Comparison of ENCODE assay signal across 18 mouse cellular contexts in the genomic region with DNA sequence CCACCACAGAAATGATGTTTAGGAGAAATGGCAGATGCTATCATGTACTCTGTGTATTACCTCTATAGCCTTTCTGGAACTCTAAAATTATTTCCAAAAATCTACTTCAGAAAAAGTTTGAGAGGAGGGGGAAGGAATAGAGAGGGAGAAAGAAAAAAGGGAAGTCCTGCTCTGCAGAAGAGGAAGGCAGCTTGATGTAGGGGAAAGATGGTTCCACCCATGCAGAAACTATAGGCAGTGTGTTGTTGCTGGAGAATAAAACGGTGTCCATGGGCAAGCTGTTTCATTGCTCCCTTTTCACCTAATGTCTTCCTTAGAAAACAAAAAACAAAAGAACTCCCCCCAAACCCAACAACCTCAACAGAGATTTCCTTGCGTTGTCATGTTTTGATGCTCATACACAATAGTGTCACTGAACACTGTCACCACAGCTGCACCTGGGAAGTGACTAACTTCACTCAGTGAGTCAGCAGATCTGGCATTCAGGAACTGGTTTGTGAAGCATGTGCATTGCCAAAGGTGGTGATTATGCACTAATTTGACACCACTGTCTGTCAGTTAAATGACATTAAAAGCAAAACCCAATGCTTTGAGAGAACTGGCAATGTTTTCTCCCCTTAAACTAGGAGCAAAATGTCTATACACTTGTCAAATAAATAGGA.
DNase-seq lines count a peak whose midpoint lies in the region; TF ChIP-seq lines count a peak whose summit lies in the region.
"Had no signal": no experiment of that assay in that cellular context is flagged by ENCODE, and none has a peak within 500 bp of the region (broad histone marks: within the 10 kb centered on the region; RNA-seq: fewer than 3 reads in every experiment).

No protein-coding gene starts in this region.

- 3% methylated on average over 2 of the region's 2 CpGs for WGBS in bone marrow, adult 2 months
- WGBS in macrophage (ENCODE audit: missing documents), result 0% methylated on average over 2 of the region's 2 CpGs
- WGBS in kidney, adult 2 months, result 88% methylated on average over 2 of the region's 2 CpGs

- TF ChIP-seq CTCF in bone marrow, adult 2 months (IDR thresholded peaks at IDR 0.05; ENCODE audit: control insufficient read depth, insufficient read depth, low read length), result no peak
- no peak for TF ChIP-seq CTCF in kidney, adult 2 months (conservative IDR thresholded peaks at IDR 0.05; ENCODE audit: insufficient read depth, insufficient read length, low read depth, low read length)

- no peaks in the 10 kb centered on the region; the same call in 1 of the 2 replicates for H3K4me1 ChIP-seq in bone marrow, adult 2 months (ENCODE audit: control insufficient read depth, insufficient read depth, low read length)
- H3K4me1 ChIP-seq in kidney, adult 2 months (ENCODE audit: control insufficient read depth, insufficient read depth, low read length), result no peaks in the 10 kb centered on the region
- H3K4me1 ChIP-seq: midbrain, embryonic 13.5 days had no signal

- H3K79me2 ChIP-seq in macrophage (ENCODE audit: inconsistent target), result no peaks in the 10 kb centered on the region

- no peaks in the 10 kb centered on the region for H3K36me3 ChIP-seq in macrophage (ENCODE audit: inconsistent target)
- H3K36me3 ChIP-seq in kidney, adult 2 months (ENCODE audit: control insufficient read depth, insufficient read depth, low read length), result no peaks in the 10 kb centered on the region
- H3K36me3 ChIP-seq: limb, embryonic 13.5 days; midbrain, embryonic 13.5 days had no signal

- no peak for TF ChIP-seq POLR2A in bone marrow, adult 2 months (IDR thresholded peaks at IDR 0.05; ENCODE audit: borderline replicate concordance, control insufficient read depth, low read depth, low read length)
- TF ChIP-seq POLR2A in kidney, adult 2 months (IDR thresholded peaks at IDR 0.05; ENCODE audit: low read depth, low read length), result no peak

- peak; percentile 44 for DNase-seq in thymus, postnatal 0 days (ENCODE audit: low spot score)
- DNase-seq in thymus, adult 18-20 months, result no peak
- no peak for DNase-seq in kidney, adult 2 months
- DNase-seq in kidney, adult 9 months, result no peak
- no peak for DNase-seq in embryo, embryonic 11 days
- DNase-seq: adrenal gland, postnatal 14 days; cerebellum, postnatal 14 days; gastrocnemius, postnatal 10 days; heart, postnatal 10 days; kidney, postnatal 10 days; lung, postnatal 10 days; thymus, postnatal 4 days had no signal

- H3K27me3 ChIP-seq in kidney, adult 2 months (replicated peaks; ENCODE audit: control insufficient read depth, insufficient read depth, low read length), result no peaks in the 10 kb centered on the region
- H3K27me3 ChIP-seq: limb, embryonic 13.5 days; midbrain, embryonic 13.5 days; Patski had no signal

- H3K27ac ChIP-seq in bone marrow, adult 2 months (ENCODE audit: control insufficient read depth, insufficient read depth, low read depth, low read length, poor library complexity), result peak overlapping the region; percentile 21; the same call in 1 of the 2 replicates
- peak overlapping the region; percentile 60 for H3K27ac ChIP-seq in macrophage
- H3K27ac ChIP-seq in kidney, adult 2 months (ENCODE audit: insufficient read depth, low read depth, low read length), result no peak overlapping the region
- H3K27ac ChIP-seq: hindbrain, embryonic 14.5 days; limb, embryonic 13.5 days; midbrain, embryonic 13.5 days had no signal

- no peak overlapping the region for H3K4me3 ChIP-seq in bone marrow, adult 2 months (replicated peaks; ENCODE audit: control insufficient read depth, low read depth, low read length)
- H3K4me3 ChIP-seq in macrophage (ENCODE audit: inconsistent target), result no peak overlapping the region
- H3K4me3 ChIP-seq in kidney, adult 2 months (ENCODE audit: insufficient read depth, low read depth, low read length), result no peak overlapping the region
- H3K4me3 ChIP-seq: limb, embryonic 13.5 days; midbrain, embryonic 13.5 days had no signal
